Mouse (Mus musculus): ENCODE data around the gene Rpl36. TPM values are rescaled to one million over a fixed set of nuclear protein-coding genes. Genes with fewer than 3 reads are reported as not detected.
A peak's percentile ranks its signal among the peaks of the same experiment; 100 is the strongest.

Rpl36 gene
- polyA plus RNA-seq, 2 experiments: 1,322 to 1,886 TPM

DNA sequence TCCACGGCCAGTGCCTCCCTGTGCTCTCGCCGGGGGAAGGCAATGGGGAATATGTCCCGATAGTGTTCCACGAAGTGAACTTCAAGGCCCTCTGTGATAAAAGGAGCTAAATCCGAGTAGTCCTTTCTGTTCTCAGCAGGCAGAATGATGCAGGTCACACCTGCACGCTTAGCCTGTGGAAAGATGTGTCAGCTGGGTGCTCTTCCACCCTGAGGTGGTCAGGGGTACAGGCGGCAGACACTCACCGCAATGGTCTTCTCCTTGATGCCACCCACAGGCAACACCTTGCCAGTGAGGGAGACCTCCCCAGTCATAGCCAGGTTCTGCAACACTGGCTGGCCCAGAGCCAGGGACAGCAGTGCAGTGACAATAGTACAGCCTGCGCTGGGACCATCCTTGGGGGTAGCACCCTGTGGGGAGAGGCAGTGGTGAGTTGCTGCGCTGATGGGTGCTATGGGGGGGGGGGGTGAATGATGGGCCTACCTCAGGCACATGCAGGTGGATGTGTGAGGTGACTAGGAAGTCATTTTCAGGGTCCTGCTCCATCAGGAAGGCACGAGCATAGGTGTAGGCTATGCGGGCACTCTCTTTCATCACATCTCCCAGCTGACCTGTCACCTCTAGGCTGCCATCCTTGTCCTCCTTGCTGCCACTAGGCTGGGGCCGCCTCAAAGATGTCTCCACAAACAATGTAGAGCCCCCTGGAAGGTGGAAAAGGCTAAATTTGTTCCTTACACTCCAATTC is 1.3 kb downstream of the Rpl36 start:
- peak overlapping the region; percentile 78 to 79 for H3K4me3 ChIP-seq (ENCODE audit: insufficient read depth in 1 of 2, low read depth in 2 of 2, low read length in 2 of 2)
- peak overlapping the region; percentile 33; the same call in 1 of the 2 replicates for H3K27ac ChIP-seq
- H3K36me3 ChIP-seq (replicated peaks; ENCODE audit: control insufficient read depth, insufficient read depth, low read depth): peaks cover 42% of the 10 kb centered on the region
- H3K4me2 ChIP-seq (ENCODE audit: low read depth): peak overlapping the region; percentile 95
- H3K4me1 ChIP-seq (replicated peaks; ENCODE audit: control insufficient read depth in 2 of 2, insufficient read depth in 2 of 2, low read length in 1 of 2): peaks cover 21 to 30% of the 10 kb centered on the region in 2 experiments
- ATAC-seq (ENCODE audit: insufficient read depth) (no peak), DNase-seq (ENCODE audit: low read depth in 3 of 3, low spot score in 3 of 3) (no peak)
- TF ChIP-seq EP300 (IDR thresholded peaks at IDR 0.05; ENCODE audit: low read depth) (no peak), CTCF (IDR thresholded peaks at IDR 0.05; ENCODE audit: low read depth) (no peak)
- H3K27me3 ChIP-seq (ENCODE audit: control insufficient read depth, insufficient read depth, low read length): no peaks in the 10 kb centered on the region
- H3K9ac ChIP-seq (replicated peaks): peak overlapping the region; percentile 91
- H3K9me3 ChIP-seq (ENCODE audit: control insufficient read depth, low read length): no peaks in the 10 kb centered on the region
- WGBS (ENCODE audit: insufficient replicate concordance): 19% methylated on average over 14 of the region's 14 CpGs

DNA sequence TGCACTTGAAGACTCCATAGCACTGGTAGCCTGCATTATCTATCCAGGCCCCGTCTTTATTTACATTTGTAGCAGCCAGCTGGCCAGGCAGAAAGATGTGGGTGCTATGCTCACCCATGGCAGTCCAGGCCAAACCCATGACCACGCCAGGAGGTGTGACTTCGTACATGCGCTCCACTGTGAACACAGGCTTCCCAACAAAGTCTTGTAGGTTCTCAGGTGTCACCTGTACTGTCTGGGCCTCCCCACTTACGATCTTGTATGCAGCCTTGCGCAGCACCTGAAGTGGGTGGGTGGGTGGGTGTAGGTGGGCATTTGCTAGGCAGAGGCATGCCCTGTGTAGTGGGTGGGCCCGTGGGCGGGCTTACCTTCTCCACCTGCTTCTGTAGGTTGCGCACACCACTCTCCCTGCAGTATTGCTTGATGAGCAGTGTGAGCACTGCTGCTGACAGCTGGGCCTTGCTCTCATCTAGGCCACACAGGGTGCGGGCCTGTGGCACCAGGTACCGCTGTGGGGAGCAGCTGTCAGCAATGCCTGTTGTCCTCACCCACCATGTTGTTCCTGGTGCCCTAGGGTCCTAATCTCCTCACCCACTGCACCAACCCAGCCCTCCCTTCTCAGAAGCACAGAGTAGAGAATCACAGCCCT is 2.0 kb downstream of the Rpl36 start:
- Histone ChIP-seq H3K9ac (replicated peaks) (peak overlapping the region; percentile 91), H3K4me3 (ENCODE audit: insufficient read depth in 1 of 2, low read depth in 2 of 2, low read length in 2 of 2) (peak overlapping the region in 1 of 2 experiments; percentile 79; a peak in 2 of 4 replicates), H3K27ac (no peak overlapping the region), H3K36me3 (replicated peaks; ENCODE audit: control insufficient read depth, insufficient read depth, low read depth) (peaks cover 49% of the 10 kb centered on the region), H3K4me1 (replicated peaks; ENCODE audit: control insufficient read depth in 2 of 2, insufficient read depth in 2 of 2, low read length in 1 of 2) (peaks cover 18 to 27% of the 10 kb centered on the region in 2 experiments), H3K4me2 (ENCODE audit: low read depth) (peak overlapping the region; percentile 95), H3K9me3 (ENCODE audit: control insufficient read depth, low read length) (no peaks in the 10 kb centered on the region), H3K27me3 (ENCODE audit: control insufficient read depth, insufficient read depth, low read length) (no peaks in the 10 kb centered on the region)
- no peak for ATAC-seq (ENCODE audit: insufficient read depth)
- 67% methylated on average over 11 of the region's 11 CpGs for WGBS (ENCODE audit: insufficient replicate concordance)
- DNase-seq (ENCODE audit: low read depth in 3 of 3, low spot score in 3 of 3): no peak
- TF ChIP-seq EP300 (IDR thresholded peaks at IDR 0.05; ENCODE audit: low read depth) (no peak), CTCF (IDR thresholded peaks at IDR 0.05; ENCODE audit: low read depth) (no peak)

- DNase-seq (ENCODE audit: low read depth in 3 of 3, low spot score in 3 of 3) (no peak), ATAC-seq (ENCODE audit: insufficient read depth) (no peak)
- Histone ChIP-seq H3K4me2 (ENCODE audit: low read depth) (no peak overlapping the region), H3K27ac (no peak overlapping the region), H3K4me1 (replicated peaks; ENCODE audit: control insufficient read depth in 2 of 2, insufficient read depth in 2 of 2, low read length in 1 of 2) (peaks cover 15 to 22% of the 10 kb centered on the region in 2 experiments), H3K27me3 (ENCODE audit: control insufficient read depth, insufficient read depth, low read length) (no peaks in the 10 kb centered on the region), H3K9me3 (ENCODE audit: control insufficient read depth, low read length) (no peaks in the 10 kb centered on the region), H3K36me3 (replicated peaks; ENCODE audit: control insufficient read depth, insufficient read depth, low read depth) (peaks cover 55% of the 10 kb centered on the region), H3K4me3 (ENCODE audit: insufficient read depth in 1 of 2, low read depth in 2 of 2, low read length in 2 of 2) (no peak overlapping the region), H3K9ac (replicated peaks) (no peak overlapping the region)
- TF ChIP-seq EP300 (IDR thresholded peaks at IDR 0.05; ENCODE audit: low read depth) (no peak), CTCF (IDR thresholded peaks at IDR 0.05; ENCODE audit: low read depth) (no peak)
- WGBS (ENCODE audit: insufficient replicate concordance): 69% methylated on average over 4 of the region's 4 CpGs
Observed at GRCm38 (mm10) chr17:56615792-56616191, 2.6 kb downstream of the Rpl36 start.

GRCm38 (mm10) chr17:56616725-56617124 is 3.5 kb downstream of the Rpl36 start:
- Histone ChIP-seq H3K9ac (replicated peaks) (no peak overlapping the region), H3K36me3 (replicated peaks; ENCODE audit: control insufficient read depth, insufficient read depth, low read depth) (peaks cover 60% of the 10 kb centered on the region)

GRCm38 (mm10) chr17:56617628-56618027 is 4.4 kb downstream of the Rpl36 start:
- Histone ChIP-seq H3K27ac (no peak overlapping the region), H3K27me3 (ENCODE audit: control insufficient read depth, insufficient read depth, low read length) (no peaks in the 10 kb centered on the region), H3K4me1 (replicated peaks; ENCODE audit: control insufficient read depth in 2 of 2, insufficient read depth in 2 of 2, low read length in 1 of 2) (peaks cover 6 to 10% of the 10 kb centered on the region in 2 experiments; a peak in 3 of 4 replicates), H3K9me3 (ENCODE audit: control insufficient read depth, low read length) (no peaks in the 10 kb centered on the region), H3K36me3 (replicated peaks; ENCODE audit: control insufficient read depth, insufficient read depth, low read depth) (peaks cover 66% of the 10 kb centered on the region), H3K4me3 (ENCODE audit: insufficient read depth in 1 of 2, low read depth in 2 of 2, low read length in 2 of 2) (no peak overlapping the region), H3K4me2 (ENCODE audit: low read depth) (no peak overlapping the region), H3K9ac (replicated peaks) (no peak overlapping the region)
- no peak for ATAC-seq (ENCODE audit: insufficient read depth)
- WGBS (ENCODE audit: insufficient replicate concordance): 80% methylated on average over 8 of the region's 8 CpGs
- DNase-seq (ENCODE audit: low read depth in 3 of 3, low spot score in 3 of 3): no peak
- TF ChIP-seq CTCF (IDR thresholded peaks at IDR 0.05; ENCODE audit: low read depth): no peak
- TF ChIP-seq EP300 (IDR thresholded peaks at IDR 0.05; ENCODE audit: low read depth): no peak

More at GRCm38 (mm10) chr17:56616725-56617124, 3.5 kb downstream of the Rpl36 start:
- peaks cover 12 to 17% of the 10 kb centered on the region in 2 experiments for H3K4me1 ChIP-seq (replicated peaks; ENCODE audit: control insufficient read depth in 2 of 2, insufficient read depth in 2 of 2, low read length in 1 of 2)
- DNase-seq (ENCODE audit: low read depth in 3 of 3, low spot score in 3 of 3) (no peak), ATAC-seq (ENCODE audit: insufficient read depth) (no peak)
- no peak overlapping the region for H3K4me3 ChIP-seq (ENCODE audit: insufficient read depth in 1 of 2, low read depth in 2 of 2, low read length in 2 of 2)
- 90% methylated on average over 3 of the region's 3 CpGs for WGBS (ENCODE audit: insufficient replicate concordance)
- no peaks in the 10 kb centered on the region for H3K9me3 ChIP-seq (ENCODE audit: control insufficient read depth, low read length)
- no peak overlapping the region for H3K27ac ChIP-seq
- H3K27me3 ChIP-seq (ENCODE audit: control insufficient read depth, insufficient read depth, low read length): no peaks in the 10 kb centered on the region
- TF ChIP-seq EP300 (IDR thresholded peaks at IDR 0.05; ENCODE audit: low read depth) (no peak), CTCF (IDR thresholded peaks at IDR 0.05; ENCODE audit: low read depth) (no peak)
- H3K4me2 ChIP-seq (ENCODE audit: low read depth): no peak overlapping the region

Measured in liver, embryonic 14.5 days (tissue).